ENCODE assay signal across 8 mouse cellular contexts in the genomic region with DNA sequence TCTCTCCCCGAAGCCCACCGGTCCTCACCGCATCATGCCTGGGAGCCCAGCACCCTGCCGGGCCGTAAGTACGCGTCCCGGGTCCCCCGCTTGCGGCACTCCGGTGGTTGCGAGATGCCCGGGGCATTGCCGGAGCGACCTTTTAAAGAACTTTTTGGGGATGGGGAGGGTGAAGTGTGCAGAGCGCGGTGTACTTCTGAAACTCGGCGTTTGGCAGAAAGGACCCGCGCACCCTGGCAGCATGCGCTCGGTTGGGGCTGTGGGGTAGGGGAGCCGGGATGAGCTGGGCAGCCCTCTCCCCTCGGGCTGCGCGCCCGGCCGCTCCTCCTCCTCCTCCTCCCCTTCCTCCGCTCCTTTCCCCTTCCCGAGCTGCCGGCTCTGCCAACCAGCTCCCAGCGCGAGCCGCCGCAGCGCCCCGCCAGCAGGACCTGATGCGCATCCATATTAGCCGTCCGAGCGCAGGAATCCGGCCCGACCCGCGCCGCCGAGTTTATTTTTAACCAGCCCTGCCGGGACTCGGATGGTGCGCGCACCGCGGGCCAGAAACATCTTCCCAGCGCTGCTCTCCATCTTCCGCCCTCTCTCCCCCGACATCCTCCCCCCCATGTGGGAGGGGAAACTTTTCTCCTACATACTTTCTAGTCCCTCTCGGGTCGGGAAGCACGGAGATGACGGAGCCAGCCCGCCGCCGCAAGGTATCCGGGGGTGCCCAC. TPM values are rescaled to one million over a fixed set of nuclear protein-coding genes. Genes with fewer than 3 reads are reported as not detected.
DNase-seq lines count a peak whose midpoint lies in the region; ATAC-seq and TF ChIP-seq lines count a peak whose summit lies in the region.

No protein-coding gene starts in this region.

- H3K36me3 ChIP-seq in hindbrain, embryonic 15.5 days: no peaks in the 10 kb centered on the region

- no peaks in the 10 kb centered on the region for H3K27me3 ChIP-seq in Patski
- H3K27me3 ChIP-seq in hindbrain, embryonic 15.5 days: peaks cover 34% of the 10 kb centered on the region

- H3K9ac ChIP-seq in hindbrain, embryonic 15.5 days: peak overlapping the region; percentile 50

- H3K4me2 ChIP-seq in hindbrain, embryonic 15.5 days: peak overlapping the region; percentile 99

- POLR2A ChIA-PET in Patski (lab: Charles Lee): interaction anchor here (0.6 to 2.4 kb wide), 5 partner anchors 19 to 140 kb away, joined by 3 to 9 read pairs (median 5); no protein-coding TSS in a partner anchor

- peak; percentile 45 for ATAC-seq in Patski
- ATAC-seq in hindbrain, embryonic 15.5 days (ENCODE audit: low FRiP score, low read depth): peak; percentile 50
- ATAC-seq in megakaryocyte-erythroid progenitor cell, adult 5-6 weeks (replicated peaks; ENCODE audit: low FRiP score, low TSS enrichment, poor library complexity, severe bottlenecking): peak; percentile 7; the same call in 1 of the 2 replicates

- intact Hi-C loops in left cerebral cortex, postnatal 36 days (cut with DNase I): no loop called here

- CTCF ChIA-PET in Patski (lab: Charles Lee): no interaction called here

- no peak for DNase-seq in Patski (ENCODE audit: low read depth, low spot score)
- DNase-seq in cerebellum, postnatal 14 days: peak; percentile 34 to 41
- peak; percentile 49 to 54 for DNase-seq in frontal cortex, postnatal 36 days (ENCODE audit: low spot score in 2 of 2)
- peak; percentile 47 to 50 for DNase-seq in left cerebral cortex, postnatal 36 days (ENCODE audit: low spot score in 2 of 2)
- DNase-seq in right cerebral cortex, postnatal 25 days: peak; percentile 60
- DNase-seq in yolk sac, embryonic 10.5 days (ENCODE audit: low spot score): peak; percentile 85

- H3K27ac ChIP-seq in hindbrain, embryonic 15.5 days (replicated peaks): peak overlapping the region; percentile 68

- H3K4me3 ChIP-seq in hindbrain, embryonic 15.5 days: peak overlapping the region; percentile 58

- in situ Hi-C loops in Patski (cut with MboI; ENCODE audit: low pct_unique_long_range_greater_than_20kb): no loop called here

- peaks cover 44% of the 10 kb centered on the region for H3K4me1 ChIP-seq in hindbrain, embryonic 15.5 days (replicated peaks)

- no peak for TF ChIP-seq CTCF in Patski (IDR thresholded peaks at IDR 0.05)

- no peaks in the 10 kb centered on the region for H3K9me3 ChIP-seq in hindbrain, embryonic 15.5 days

- 0% methylated on average over 58 of the region's 65 CpGs for WGBS in hindbrain, embryonic 15.5 days

RNA-seq across cellular contexts. Expression of a gene that starts 48.2 kb away (rescaled TPM):
- polyA plus RNA-seq in Patski (2021): 21.1 TPM
- 2.8 and 3.4 TPM in 2 replicates for polyA plus RNA-seq in hindbrain, embryonic 15.5 days (2015; fragmentation: Nextera tagmentation; extraction: Ambion mirVana)
- 10 to 100 TPM; 20.7 to 44.1 TPM for total RNA-seq in left cerebral cortex, postnatal 36 days (2021)
- total RNA-seq in megakaryocyte-erythroid progenitor cell, adult 5-6 weeks (2014; fragmentation: Nextera tagmentation): 94.3 and 100 TPM in 2 replicates
- 25.3 and 43.6 TPM in 2 replicates for total RNA-seq in megakaryocyte-erythroid progenitor cell, adult 5-6 weeks (2017)
